Mouse (Mus musculus) heart, adult 2 months (tissue): ENCODE measurements at regions not wholly inside any gene's neighbourhood (a gene's known extent, or its start where the extent isn't known, plus 50 kb on each side); places are given as distances from the start of the nearest gene placed in this dataset.

Source experiments
- CTCF ChIP-seq: fragments of 200-600 bp; IDR thresholded peaks from 2 replicates; pipeline ENCODE4 v1.8.1; 2022; ENCODE audit warnings: antibody characterized with exemption, mild to moderate bottlenecking, moderate library complexity
- POLR2A ChIP-seq: fragments of 200-500 bp; IDR thresholded peaks from 2 replicates; pipeline ENCODE4 v1.6.1; 2011; ENCODE audit warnings: mild to moderate bottlenecking, low read depth, low read length, control low read depth; ENCODE audit not compliant: insufficient read depth

DNA sequence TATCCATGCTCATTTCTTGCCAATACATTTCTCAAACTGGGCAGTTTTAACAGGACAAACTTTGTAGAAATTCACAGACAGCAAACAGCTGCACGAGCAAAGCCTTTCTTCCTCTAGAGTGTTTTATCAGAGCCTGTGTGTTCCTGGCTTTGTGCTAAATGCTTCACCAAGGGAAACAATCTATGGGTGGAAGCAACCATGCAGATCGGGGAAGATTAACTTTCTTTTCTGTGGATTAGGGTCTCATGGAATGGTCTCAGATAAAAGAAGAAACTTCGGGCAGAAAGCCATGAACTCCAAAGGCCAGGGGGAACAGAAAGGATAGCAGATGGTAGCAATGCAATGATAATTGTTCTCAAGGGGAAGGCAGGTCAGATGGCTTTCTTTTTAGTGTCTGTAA, 349.7 kb downstream of the Bckdhb start:
- TF ChIP-seq POLR2A (no peak), CTCF (no peak)
